Mouse (Mus musculus) c-Kit-positive CD71-positive TER-119-negative erythroid progenitor cells, embryonic 14.5 days (primary cell): ENCODE measurements around the gene Svip.

Experiments
- DNase-seq: peaks from one replicate; pipeline ENCODE4 v3.0.0-alpha.2; 2013; ENCODE audit warnings: low read depth

Svip gene

GRCm38 (mm10) chr7:51960698-51961374, 45.0 kb downstream of the Svip start:
- DNase-seq, result no peak

- no peak for DNase-seq
These were observed 48.1 kb downstream of the Svip start for GRCm38 (mm10) chr7:51957766-51958165.

GRCm38 (mm10) chr7:51955424-51956041, 50.3 kb downstream of the Svip start:
- no peak for DNase-seq
